Mouse (Mus musculus) olfactory bulb, adult 2 months (tissue): Measurements from ENCODE around the gene Gm42417. TPM values are rescaled to one million over a fixed set of nuclear protein-coding genes. Genes with fewer than 3 reads are reported as not detected.

Experiments
- H3K27ac ChIP-seq: fragments of 200-500 bp; 2 replicates; pipeline ENCODE4 v1.5.1; 2012; ENCODE audit warnings: low read depth, low read length; ENCODE audit not compliant: insufficient read depth
- H3K4me1 ChIP-seq: fragments of 200-500 bp; 2 replicates; pipeline ENCODE4 v1.6.1; 2012; ENCODE audit warnings: low read length; ENCODE audit not compliant: control insufficient read depth, insufficient read depth
- H3K4me3 ChIP-seq: fragments of 200-500 bp; 2 replicates; pipeline ENCODE4 v1.5.1; 2012; ENCODE audit warnings: mild to moderate bottlenecking, low read depth, low read length, moderate library complexity; ENCODE audit not compliant: insufficient read depth
- CTCF ChIP-seq: fragments of 200-500 bp; IDR thresholded peaks from 2 replicates; pipeline ENCODE4 v1.5.1; 2012; ENCODE audit warnings: low read depth, mild to moderate bottlenecking, low read length, moderate library complexity; ENCODE audit not compliant: insufficient read depth
- POLR2A ChIP-seq: fragments of 200-500 bp; IDR thresholded peaks from 2 replicates; pipeline ENCODE4 v1.6.1; 2012; ENCODE audit warnings: mild to moderate bottlenecking, low read depth, low read length, moderate library complexity; ENCODE audit not compliant: insufficient read depth
- WGBS: fragments of 180-500 bp; shearing (Covaris S2); methylation state at CpG from one replicate; pipeline ENCODE4 v1.1.7; 2018; 5-methylcytosine and 5-hydroxymethylcytosine counted together
- polyA plus RNA-seq: library from polyadenylated mRNA; stranded (reverse); fragments of >200 nt; gene quantifications from 2 replicates; pipeline ENCODE4 v1.2.4, GENCODE M21; 2012; ENCODE audit warnings: low replicate concordance; ENCODE audit not compliant: missing spikeins, insufficient read depth, insufficient read length

Gene Gm42417
- polyA plus RNA-seq: not detected in 2 replicates

- Histone ChIP-seq H3K4me3 (no peak within 1 kb of the TSS), H3K4me1 (peaks cover 21% of the 10 kb centered on the region), H3K27ac (no peak within 1 kb of the TSS)
- TF ChIP-seq POLR2A: no peak
- no peak for TF ChIP-seq CTCF
- WGBS: 75% methylated on average over 9 of the region's 9 CpGs
Measured at GRCm38 (mm10) chr1:36539186-36539585, at the start of gene Gm42417. TSS of gene Gm42417 (minus strand) at chr1:36539429.

GRCm38 (mm10) chr1:36587860-36588259, 48.6 kb upstream of the Gm42417 start:
- no peak overlapping the region for H3K27ac ChIP-seq
- WGBS: 95% methylated on average over 6 of the region's 6 CpGs

GRCm38 (mm10) chr1:36586288-36586687, 47.1 kb upstream of the Gm42417 start:
- peaks cover 30% of the 10 kb centered on the region for H3K4me1 ChIP-seq
- TF ChIP-seq CTCF (no peak), POLR2A (no peak)
- no peak overlapping the region for H3K4me3 ChIP-seq
- 88% methylated on average over 4 of the region's 4 CpGs for WGBS
- H3K27ac ChIP-seq: no peak overlapping the region

More at GRCm38 (mm10) chr1:36587860-36588259, 48.6 kb upstream of the Gm42417 start:
- H3K4me1 ChIP-seq: peaks cover 25% of the 10 kb centered on the region
- H3K4me3 ChIP-seq: no peak overlapping the region
- TF ChIP-seq CTCF (no peak), POLR2A (no peak)

- Histone ChIP-seq H3K4me1 (peaks cover 26% of the 10 kb centered on the region), H3K27ac (no peak overlapping the region), H3K4me3 (no peak overlapping the region)
- TF ChIP-seq POLR2A (no peak), CTCF (no peak)
- WGBS: 91% methylated on average over 8 of the region's 8 CpGs
Measured at GRCm38 (mm10) chr1:36583408-36584116, 44.3 kb upstream of the Gm42417 start.

- Histone ChIP-seq H3K27ac (no peak overlapping the region), H3K4me1 (peaks cover 23% of the 10 kb centered on the region), H3K4me3 (no peak overlapping the region)
- WGBS: 89% methylated on average over 8 of the region's 8 CpGs
- TF ChIP-seq POLR2A: no peak
Measured at GRCm38 (mm10) chr1:36582211-36582610, 43.0 kb upstream of the Gm42417 start.

- TF ChIP-seq CTCF: no peak
- no peak for TF ChIP-seq POLR2A
- peaks cover 32% of the 10 kb centered on the region for H3K4me1 ChIP-seq
- 57% methylated on average over 5 of the region's 5 CpGs for WGBS
- no peak overlapping the region for H3K4me3 ChIP-seq
- H3K27ac ChIP-seq: no peak overlapping the region
Measured at GRCm38 (mm10) chr1:36581260-36581659, 42.0 kb upstream of the Gm42417 start.

- TF ChIP-seq CTCF (peak; percentile 15; the same call in 1 of the 2 replicates), POLR2A (no peak)
- peak overlapping the region; percentile 8; the same call in 1 of the 2 replicates for H3K4me3 ChIP-seq
- WGBS: 5% methylated on average over 17 of the region's 17 CpGs
- H3K4me1 ChIP-seq: peaks cover 36% of the 10 kb centered on the region
- peak overlapping the region; percentile 44 for H3K27ac ChIP-seq
Measured at GRCm38 (mm10) chr1:36580384-36581207, 41.4 kb upstream of the Gm42417 start.

GRCm38 (mm10) chr1:36579974-36580383, 40.8 kb upstream of the Gm42417 start:
- 35% methylated on average over 6 of the region's 6 CpGs for WGBS
- peak overlapping the region; percentile 44 for H3K27ac ChIP-seq
- no peak for TF ChIP-seq CTCF
- no peak for TF ChIP-seq POLR2A
- peaks cover 39% of the 10 kb centered on the region for H3K4me1 ChIP-seq
- H3K4me3 ChIP-seq: no peak overlapping the region

GRCm38 (mm10) chr1:36576991-36577675, 37.9 kb upstream of the Gm42417 start:
- TF ChIP-seq CTCF (no peak), POLR2A (no peak)
- Histone ChIP-seq H3K4me1 (peaks cover 41% of the 10 kb centered on the region), H3K27ac (no peak overlapping the region), H3K4me3 (no peak overlapping the region)
- WGBS: 86% methylated on average over 6 of the region's 6 CpGs
